Mouse (Mus musculus): Measurements from ENCODE around the gene Hist1h2ad.
A peak's percentile ranks its signal among the peaks of the same experiment; 100 is the strongest.
"Not testable (repeated sequence)": the region's sequence is repeated elsewhere in the genome, so short reads cannot be mapped to it uniquely, and the experiment has no call there.

Gene Hist1h2ad

DNA sequence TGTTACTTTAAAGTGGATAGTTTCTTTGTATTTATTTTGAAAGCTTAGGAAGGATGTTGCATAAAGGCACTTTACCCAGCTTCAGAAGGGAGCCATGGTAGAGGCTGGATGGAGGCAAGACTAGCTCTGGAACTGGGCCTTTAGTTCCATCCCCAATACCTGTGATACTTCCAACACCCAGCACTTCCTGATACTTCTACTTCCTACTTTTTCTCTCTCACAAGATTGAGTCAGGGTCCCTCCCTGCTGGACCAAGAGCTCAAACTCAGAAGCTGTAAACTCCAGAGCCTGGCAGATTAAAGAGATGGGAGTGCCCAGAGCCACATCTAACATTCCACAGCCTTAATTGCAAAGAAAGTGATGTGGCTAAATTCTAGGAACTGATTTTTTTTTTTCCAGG is 10.2 kb downstream of the Hist1h2ad start:
- no peak for DNase-seq (ENCODE audit: low spot score in 2 of 2)

- peak; percentile 60 to 71 for DNase-seq (ENCODE audit: low spot score in 2 of 2)
These were observed 10.9 kb downstream of the Hist1h2ad start for GRCm38 (mm10) chr13:23585029-23585441.

DNA sequence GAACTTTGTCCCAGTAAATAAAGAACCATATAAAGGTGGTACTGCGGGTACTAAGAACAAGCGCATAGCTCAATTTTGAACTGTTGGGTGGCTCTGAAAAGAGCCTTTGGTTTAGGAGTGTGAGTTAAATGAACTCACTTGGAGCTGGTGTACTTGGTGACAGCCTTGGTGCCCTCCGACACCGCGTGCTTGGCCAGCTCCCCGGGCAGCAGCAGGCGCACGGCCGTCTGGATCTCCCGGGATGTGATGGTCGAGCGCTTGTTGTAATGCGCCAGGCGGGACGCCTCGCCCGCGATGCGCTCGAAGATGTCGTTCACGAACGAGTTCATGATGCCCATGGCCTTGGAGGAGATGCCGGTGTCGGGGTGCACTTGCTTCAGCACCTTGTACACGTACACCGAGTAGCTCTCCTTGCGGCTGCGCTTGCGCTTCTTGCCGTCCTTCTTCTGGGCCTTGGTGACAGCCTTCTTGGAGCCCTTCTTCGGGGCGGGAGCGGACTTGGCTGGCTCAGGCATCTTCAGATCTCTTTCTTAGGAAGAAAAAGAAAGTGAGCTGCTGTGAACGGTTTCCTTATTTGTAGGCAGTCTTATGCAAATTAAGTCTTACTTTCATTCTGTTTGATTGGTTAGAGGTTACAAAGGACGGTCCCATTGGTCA is 11.4 kb downstream of the Hist1h2ad start:
- DNase-seq (ENCODE audit: low spot score in 2 of 2) = peak in 1 of 2 experiments; percentile 66

DNA sequence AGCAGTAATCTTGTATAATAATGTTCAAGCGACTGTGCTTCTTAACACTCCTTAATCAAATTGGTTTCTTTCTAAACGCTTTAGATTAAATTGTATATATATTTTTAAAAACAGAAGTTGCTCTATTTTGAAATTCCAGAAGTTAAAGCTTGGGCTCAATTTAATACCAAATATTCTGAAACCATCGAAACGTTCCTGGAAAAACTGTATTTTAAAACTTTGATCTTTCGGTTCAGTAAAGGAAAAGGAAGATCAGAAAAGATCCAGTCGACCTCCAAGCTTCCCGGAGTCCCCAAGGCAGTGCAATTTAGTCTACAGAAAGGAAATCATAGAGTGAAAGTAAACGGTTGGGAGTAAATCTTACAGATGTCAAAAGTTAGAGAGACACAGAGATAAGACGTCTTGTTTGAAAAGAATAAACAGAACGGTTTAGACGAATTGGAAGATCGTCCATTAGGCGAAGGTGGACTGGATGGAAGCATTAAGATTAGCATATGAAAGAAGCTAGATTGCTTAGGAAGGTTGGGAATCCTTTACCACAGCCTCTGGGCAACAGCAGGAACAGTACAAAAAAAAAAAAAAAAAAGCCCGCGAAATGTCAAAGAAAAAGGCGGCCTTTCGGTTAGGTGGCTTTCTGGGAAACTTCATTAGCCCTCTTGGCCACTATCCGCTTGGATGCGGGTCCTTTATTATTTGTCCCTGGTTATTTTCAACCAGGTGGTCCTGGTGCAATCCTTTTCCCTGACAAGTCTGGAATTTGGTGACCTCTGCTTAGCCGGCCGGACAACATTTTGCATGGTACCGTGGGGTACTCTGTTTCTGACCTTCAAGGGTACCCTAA is 12.1 kb downstream of the Hist1h2ad start:
- DNase-seq (ENCODE audit: low spot score in 2 of 2) = no peak

DNA sequence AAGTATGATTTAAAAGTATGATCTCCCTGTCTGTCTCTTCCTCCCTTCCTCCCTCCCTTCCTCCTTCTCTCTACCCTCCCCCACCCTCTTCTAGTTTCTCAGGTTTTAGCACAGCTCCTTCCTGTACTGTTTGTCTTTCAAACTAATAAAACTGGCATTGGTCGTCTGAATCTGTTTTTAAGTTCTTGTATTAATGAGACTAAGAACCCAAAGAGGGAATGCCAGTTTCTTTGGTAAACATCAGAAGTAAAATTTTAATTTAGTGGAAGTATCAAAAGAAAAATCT is 12.7 kb downstream of the Hist1h2ad start:
- DNase-seq (ENCODE audit: low spot score in 2 of 2) = no peak

GRCm38 (mm10) chr13:23591206-23591605 is 17.0 kb downstream of the Hist1h2ad start:
- no peak for DNase-seq (ENCODE audit: low spot score in 2 of 2)

- not testable (repeated sequence) for DNase-seq (ENCODE audit: low spot score in 2 of 2)
These were observed 17.7 kb downstream of the Hist1h2ad start for GRCm38 (mm10) chr13:23591886-23592285.

GRCm38 (mm10) chr13:23592614-23593013 is 18.4 kb downstream of the Hist1h2ad start:
- DNase-seq (ENCODE audit: low spot score in 2 of 2) = no peak

DNA sequence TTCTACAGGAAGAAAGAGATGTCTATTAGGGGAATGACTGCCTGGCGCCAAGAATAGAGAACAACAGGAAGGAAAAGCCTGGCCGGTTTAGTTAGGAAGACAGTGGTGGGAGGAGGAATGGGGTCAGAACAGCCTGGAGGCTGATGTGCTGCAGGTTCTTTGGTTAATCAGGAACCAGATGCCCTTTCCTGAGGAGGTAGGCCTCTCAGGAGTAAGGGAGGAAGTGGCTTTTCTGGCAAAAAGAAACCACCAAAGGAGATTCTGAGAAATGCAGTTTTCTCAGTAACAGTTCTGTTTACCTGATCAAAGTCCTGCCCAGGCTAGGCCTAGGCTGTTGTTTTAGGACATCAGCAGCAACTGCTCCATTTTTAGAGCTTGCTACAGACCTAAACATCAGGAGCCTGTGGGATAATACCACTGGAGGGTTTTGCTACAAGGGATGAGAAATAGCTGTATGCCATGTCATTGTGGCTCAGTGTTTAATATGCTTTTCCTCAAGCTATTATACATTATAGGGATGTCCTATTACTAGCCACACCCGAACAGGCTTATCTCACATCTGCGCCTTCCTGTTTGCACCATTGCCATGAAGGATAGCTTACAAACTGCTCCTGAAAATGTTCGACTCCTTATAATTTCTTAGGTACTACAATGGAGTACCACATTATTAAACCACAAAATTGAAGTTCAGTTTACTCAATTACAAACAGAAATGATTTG is 19.0 kb downstream of the Hist1h2ad start:
- DNase-seq (ENCODE audit: low spot score in 2 of 2) = no peak

DNA sequence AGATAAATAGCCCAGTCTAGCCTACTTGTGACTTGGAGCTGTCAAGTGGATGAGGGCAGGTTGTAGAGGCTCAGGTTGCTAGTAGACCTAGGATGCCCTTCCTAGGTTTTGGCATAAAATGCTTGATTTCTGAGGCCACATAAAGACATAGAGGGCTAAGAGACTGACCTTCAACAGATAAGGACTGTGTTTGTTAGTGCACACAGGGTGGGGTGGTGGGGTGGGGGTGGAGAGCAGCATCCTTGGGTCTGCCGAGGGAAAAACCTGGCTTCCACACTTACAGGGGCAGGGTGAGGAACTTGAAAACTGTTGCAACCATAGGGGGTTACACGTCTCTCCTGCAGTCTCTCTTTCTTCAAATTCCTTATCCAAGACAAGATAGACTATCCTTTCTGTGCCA is 21.0 kb downstream of the Hist1h2ad start:
- no peak for DNase-seq (ENCODE audit: low spot score in 2 of 2)

DNA sequence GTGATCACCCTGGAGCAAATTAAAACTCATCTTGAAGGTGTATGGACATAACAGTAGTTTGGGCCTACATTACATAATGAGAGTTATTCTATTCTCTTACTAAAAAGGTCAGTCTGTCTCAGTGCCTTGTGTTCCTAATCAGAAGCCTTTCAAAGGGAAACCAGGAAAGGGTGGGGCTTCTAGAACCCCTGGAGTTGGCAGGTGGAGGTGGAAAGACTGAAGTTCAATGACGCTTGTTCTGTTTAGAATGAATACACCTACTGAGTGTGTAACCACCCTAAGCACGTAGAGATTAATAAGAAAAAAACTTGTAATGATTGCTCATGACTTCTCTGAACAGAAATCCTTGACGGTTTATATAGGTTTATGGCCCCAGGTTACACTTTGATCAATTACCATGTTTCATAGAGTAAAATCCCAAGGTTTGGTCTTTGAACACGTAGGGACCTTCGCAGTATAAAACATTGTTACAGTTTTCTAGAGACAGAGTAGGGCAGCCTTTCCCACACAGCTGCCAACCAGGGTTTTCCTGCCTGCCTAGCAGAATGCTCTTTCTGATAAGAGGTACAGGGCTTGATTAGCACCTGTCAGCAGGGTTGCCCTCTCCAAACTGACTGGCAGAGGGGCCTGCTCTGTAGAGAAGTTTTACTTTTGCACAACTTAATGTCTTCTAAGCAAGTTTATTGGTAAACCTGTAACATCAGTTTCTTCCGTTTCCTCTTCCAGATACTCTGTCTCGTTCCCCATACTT is 21.6 kb downstream of the Hist1h2ad start:
- DNase-seq (ENCODE audit: low spot score in 2 of 2) = no peak

GRCm38 (mm10) chr13:23597957-23598356 is 23.8 kb downstream of the Hist1h2ad start:
- DNase-seq (ENCODE audit: low spot score in 2 of 2) = peak; percentile 56 to 82

DNA sequence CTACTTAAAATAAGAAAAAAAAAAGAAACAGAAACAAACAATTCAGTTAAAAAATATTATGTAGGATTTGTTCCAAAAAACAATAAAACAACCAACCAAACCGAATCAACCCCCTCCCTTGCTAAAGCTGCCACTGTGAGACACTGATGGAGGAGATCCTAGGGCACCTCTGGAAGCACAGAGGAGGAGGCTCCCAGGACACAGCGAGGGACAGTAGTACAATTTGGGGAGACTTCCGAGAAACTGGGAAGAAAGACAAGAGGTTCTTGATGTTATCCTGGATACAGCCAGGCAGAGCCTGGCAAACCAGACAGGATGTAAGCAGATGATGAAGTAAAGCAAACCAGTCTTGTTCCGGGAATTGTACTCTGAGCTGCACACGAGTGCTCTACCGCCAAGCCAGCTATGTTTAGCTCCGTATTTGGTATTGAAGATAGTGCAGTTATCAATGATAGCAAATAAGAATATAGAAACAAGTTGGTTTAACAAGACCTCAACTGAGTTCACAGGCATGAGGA is 29.1 kb downstream of the Hist1h2ad start:
- DNase-seq (ENCODE audit: low spot score in 2 of 2) = no peak

GRCm38 (mm10) chr13:23604452-23604851 is 30.3 kb downstream of the Hist1h2ad start:
- DNase-seq (ENCODE audit: low spot score in 2 of 2) = no peak

DNA sequence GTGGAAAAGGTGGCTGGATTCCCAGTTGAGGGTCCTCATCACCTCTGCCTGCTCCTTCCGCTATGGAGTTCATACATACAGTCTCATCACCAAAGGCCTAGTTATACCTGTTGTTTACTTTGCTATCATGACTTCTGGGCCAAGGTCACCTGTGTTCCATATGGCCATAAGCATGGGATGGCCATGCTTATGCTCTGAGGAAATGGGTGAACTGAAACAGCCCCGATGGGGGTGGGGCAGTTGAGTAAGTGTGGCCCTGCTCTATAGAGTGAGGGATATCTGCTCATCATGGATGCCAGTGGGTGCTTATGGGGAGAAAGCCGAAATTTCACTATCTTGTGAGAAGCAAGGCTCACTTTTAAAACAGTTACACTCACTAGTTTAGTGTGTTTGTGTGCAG is 30.9 kb downstream of the Hist1h2ad start:
- no peak for DNase-seq (ENCODE audit: low spot score in 2 of 2)

DNA sequence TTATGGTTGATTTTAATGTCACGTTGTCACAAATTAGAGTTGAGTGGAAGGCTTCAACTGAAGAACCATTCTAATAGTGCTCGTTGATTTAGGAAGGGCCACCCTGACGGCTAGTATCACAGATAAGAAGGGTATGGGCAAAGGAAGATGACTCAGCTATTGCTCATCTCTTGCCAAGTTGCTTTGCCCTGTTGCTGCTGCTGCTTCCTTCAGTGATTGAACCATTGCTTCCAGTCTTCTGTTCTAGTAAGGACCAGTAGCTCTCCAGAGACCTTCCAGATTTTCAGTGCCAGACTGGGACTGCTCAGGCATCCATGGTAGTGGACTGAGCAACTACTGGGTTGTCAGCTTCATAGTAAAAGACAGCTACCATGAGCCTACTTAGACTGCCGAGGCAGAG is 35.0 kb downstream of the Hist1h2ad start:
- DNase-seq (ENCODE audit: low spot score in 2 of 2) = no peak

GRCm38 (mm10) chr13:23609844-23610243 is 35.7 kb downstream of the Hist1h2ad start:
- no peak for DNase-seq (ENCODE audit: low spot score in 2 of 2)

- no peak for DNase-seq (ENCODE audit: low spot score in 2 of 2)
These were observed 36.2 kb downstream of the Hist1h2ad start for GRCm38 (mm10) chr13:23610393-23610792.

DNA sequence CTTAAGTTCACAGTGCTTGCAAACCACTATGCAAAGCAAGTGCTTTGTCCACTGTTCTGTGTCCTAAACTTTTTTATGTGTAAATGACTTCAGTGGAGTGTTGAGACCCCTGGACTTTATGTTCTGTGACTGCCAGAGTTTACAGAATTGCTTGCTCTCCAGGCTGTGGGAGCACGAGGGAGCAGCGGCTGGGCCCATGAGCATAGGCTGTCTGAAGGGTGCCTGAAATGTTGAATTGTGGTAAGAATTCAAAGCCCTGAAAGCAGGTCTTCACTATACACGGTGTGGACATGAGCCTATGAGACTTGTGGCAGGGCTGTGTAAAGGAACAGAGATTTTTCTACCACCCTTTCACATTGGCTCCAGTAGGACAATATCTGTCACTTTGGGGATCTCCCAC is 37.5 kb downstream of the Hist1h2ad start:
- DNase-seq (ENCODE audit: low spot score in 2 of 2) = no peak

- DNase-seq (ENCODE audit: low spot score in 2 of 2) = no peak
These were observed 46.0 kb downstream of the Hist1h2ad start for GRCm38 (mm10) chr13:23620056-23620732.
